Mouse (Mus musculus) bone marrow, adult 2 months (tissue): ENCODE results near the gene C1qtnf7.

Source experiments
- CTCF ChIP-seq: fragments of 200-500 bp; IDR thresholded peaks from 2 replicates; pipeline ENCODE4 v1.5.1; 2011; ENCODE audit warnings: low read length, control low read depth; ENCODE audit not compliant: control insufficient read depth, insufficient read depth
- POLR2A ChIP-seq: fragments of 200-500 bp; IDR thresholded peaks from 2 replicates; pipeline ENCODE4 v1.6.1; 2011; ENCODE audit warnings: low read depth, mild to moderate bottlenecking, control low read depth, low read length, borderline replicate concordance; ENCODE audit not compliant: control insufficient read depth

DNA sequence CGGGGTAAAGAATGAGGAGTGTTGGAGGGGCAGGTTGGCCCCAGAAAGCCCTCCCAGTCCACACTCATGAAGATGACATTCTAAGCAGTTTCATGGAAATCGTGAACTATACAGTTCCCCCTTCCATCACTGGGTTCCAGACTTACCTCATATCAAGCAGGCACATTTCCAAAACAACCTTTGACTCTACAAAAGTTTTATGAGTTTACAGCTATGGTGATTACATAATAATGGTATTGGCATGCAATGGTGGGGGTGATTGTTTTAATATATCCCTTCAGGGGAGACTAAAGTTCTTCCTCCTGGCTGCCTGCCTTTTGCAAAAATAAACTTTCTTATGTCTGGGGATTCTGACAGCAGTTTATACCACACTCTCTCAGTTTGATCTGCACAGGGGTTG is 4.6 kb downstream of the C1qtnf7 start:
- TF ChIP-seq CTCF: no peak
- TF ChIP-seq POLR2A: no peak
